Mouse (Mus musculus) heart, postnatal 0 days (tissue): ENCODE results near the gene Stk39. TPM values are rescaled to one million over a fixed set of nuclear protein-coding genes. Genes with fewer than 3 reads are reported as not detected.

ENCODE experiments used
- ATAC-seq: fragments of 200-750 bp; cut with Nextera tagmentation; 2 replicates; pipeline ENCODE4 v1.8.0; 2017; ENCODE audit warnings: low read depth, moderate number of reproducible peaks, moderate library complexity; ENCODE audit not compliant: insufficient read depth
- DNase-seq: peaks from one replicate; pipeline ENCODE4 v3.0.0-alpha.2; 2016; ENCODE audit warnings: low spot score
- H3K27ac ChIP-seq: fragments of 300-500 bp; sonication (generic); 2 replicates; pipeline ENCODE4 v1.5.1; 2014; ENCODE audit warnings: low read depth, mild to moderate bottlenecking
- H3K27me3 ChIP-seq: fragments of 300-500 bp; sonication (generic); 2 replicates; pipeline ENCODE4 v1.6.1; 2014; ENCODE audit warnings: low read length, mixed read lengths; ENCODE audit not compliant: control insufficient read depth, insufficient read depth
- H3K36me3 ChIP-seq: fragments of 300-500 bp; sonication (generic); replicated peaks from 2 replicates; pipeline ENCODE4 v1.6.1; 2014; ENCODE audit warnings: low read length, mixed read lengths; ENCODE audit not compliant: control insufficient read depth, insufficient read depth
- H3K4me1 ChIP-seq: fragments of 300-500 bp; sonication (generic); 2 replicates; pipeline ENCODE4 v1.6.1; 2014; ENCODE audit warnings: antibody characterized with exemption; ENCODE audit not compliant: control insufficient read depth, insufficient read depth
- H3K4me2 ChIP-seq: fragments of 300-500 bp; sonication (generic); 2 replicates; pipeline ENCODE4 v1.6.1; 2014; ENCODE audit warnings: low read depth, mild to moderate bottlenecking, low read length, moderate library complexity
- H3K4me3 ChIP-seq: fragments of 300-500 bp; sonication (generic); 2 replicates; pipeline ENCODE4 v1.5.1; 2014; ENCODE audit warnings: low read depth, low read length
- H3K9ac ChIP-seq: fragments of 300-500 bp; sonication (generic); replicated peaks from 2 replicates; pipeline ENCODE4 v1.6.1; 2014; ENCODE audit warnings: low read depth, low read length, mixed read lengths
- H3K9me3 ChIP-seq: fragments of 300-500 bp; sonication (generic); replicated peaks from 2 replicates; pipeline ENCODE4 v1.6.1; 2016; ENCODE audit warnings: low read length; ENCODE audit not compliant: control insufficient read depth
- CTCF ChIP-seq: IDR thresholded peaks from 2 replicates; pipeline ENCODE4 v1.5.1; 2016; ENCODE audit warnings: antibody characterized with exemption, control low read depth, low read depth
- EP300 ChIP-seq: IDR thresholded peaks from 2 replicates; pipeline ENCODE4 v1.6.1; 2016; ENCODE audit warnings: antibody characterized with exemption, low read depth
- WGBS: fragments of 180-500 bp; shearing (Covaris S2); extraction: QIAGEN DNeasy Blood & Tissue Kit; methylation state at CpG from one replicate; pipeline ENCODE4 v1.1.7; 2014; 5-methylcytosine and 5-hydroxymethylcytosine counted together
- polyA plus RNA-seq: library from polyadenylated mRNA; unstranded; fragments of >200 nt; fragmentation: Nextera tagmentation; extraction: Ambion mirVana; gene quantifications from 2 replicates; pipeline ENCODE4 v1.2.1, GENCODE M21; 2015
- total RNA-seq: library from RNA; depleted of rRNA; stranded (reverse); fragments of >200 nt; gene quantifications from 2 replicates; pipeline ENCODE4 v1.2.3, GENCODE M21; 2014; ENCODE audit warnings: low replicate concordance; rRNA removed

Stk39 gene
- total and polyA plus RNA-seq, 2 experiments from 2014 or later: 81.8 to 93.2 TPM

DNA sequence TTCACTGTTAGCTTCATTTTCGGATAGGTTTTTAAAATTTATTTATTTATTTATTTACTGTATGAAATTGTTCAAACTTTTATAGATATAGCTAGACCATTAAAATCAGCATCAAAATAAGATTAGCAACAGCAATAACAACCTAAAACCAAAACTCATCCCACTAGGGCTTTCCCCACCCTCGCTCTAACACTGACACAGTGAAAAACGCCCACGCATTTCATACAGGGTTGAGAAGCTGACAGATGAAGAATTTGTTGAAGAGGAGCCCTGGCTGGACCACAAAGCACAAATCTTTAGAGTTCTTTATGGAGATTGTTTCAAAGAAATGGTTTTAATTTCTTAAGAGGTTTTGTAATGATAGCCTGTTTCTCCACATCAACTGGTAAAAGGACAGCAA, 310.1 kb downstream of the Stk39 start:
- no peaks in the 10 kb centered on the region for H3K4me1 ChIP-seq
- H3K4me3 ChIP-seq: no peak overlapping the region
- ATAC-seq: no peak
- H3K4me2 ChIP-seq: no peak overlapping the region
- no peak overlapping the region for H3K9ac ChIP-seq
- H3K27ac ChIP-seq: no peak overlapping the region
- TF ChIP-seq CTCF (no peak), EP300 (no peak)
- no peaks in the 10 kb centered on the region for H3K27me3 ChIP-seq
- no peaks in the 10 kb centered on the region for H3K9me3 ChIP-seq
- 80% methylated on average over 4 of the region's 4 CpGs for WGBS
- DNase-seq: no peak
- H3K36me3 ChIP-seq: no peaks in the 10 kb centered on the region

DNA sequence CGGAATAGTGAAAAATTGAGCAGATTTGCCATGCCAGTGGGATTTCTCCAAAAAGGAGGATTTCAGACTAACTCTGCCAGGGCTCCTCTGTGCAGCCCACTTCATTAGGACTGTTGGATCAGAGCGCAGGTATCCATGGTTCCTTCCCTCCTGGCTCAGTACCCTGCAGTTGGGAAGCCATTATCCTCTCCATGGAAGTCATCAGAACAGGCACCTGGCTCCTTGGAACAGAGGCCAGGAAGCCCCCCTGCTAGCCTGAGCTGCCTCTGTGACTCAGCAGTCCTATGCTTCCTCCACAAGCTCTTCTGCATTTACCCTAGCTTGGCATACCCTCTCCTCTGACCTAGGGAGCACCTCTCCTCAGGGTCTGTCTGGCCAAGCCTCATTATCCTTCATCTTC, 311.5 kb downstream of the Stk39 start:
- H3K36me3 ChIP-seq: no peaks in the 10 kb centered on the region
- no peak for TF ChIP-seq EP300
- TF ChIP-seq CTCF: no peak
- no peak overlapping the region for H3K9ac ChIP-seq
- no peak for DNase-seq
- H3K27ac ChIP-seq: no peak overlapping the region
- H3K4me2 ChIP-seq: no peak overlapping the region
- H3K27me3 ChIP-seq: no peaks in the 10 kb centered on the region
- H3K9me3 ChIP-seq: no peaks in the 10 kb centered on the region
- H3K4me3 ChIP-seq: no peak overlapping the region
- H3K4me1 ChIP-seq: no peaks in the 10 kb centered on the region
- 74% methylated on average over 2 of the region's 2 CpGs for WGBS
- no peak for ATAC-seq

Other genes with a start within 250 kb of the Stk39 start
- gene 4933409G03Rik, start 110.1 kb upstream of the Stk39 start, total RNA-seq: not detected in 2 replicates
- not detected in 2 replicates for gene 4933409G03Rik, start 110.1 kb upstream of the Stk39 start, polyA plus RNA-seq
- gene 4932414N04Rik, start 184.2 kb upstream of the Stk39 start, total RNA-seq: not detected in 2 replicates
- gene 4932414N04Rik, start 184.2 kb upstream of the Stk39 start, polyA plus RNA-seq: not detected in 2 replicates